Mouse (Mus musculus) lung, adult 2 months (tissue): ENCODE results near the gene Mdh2.

Experiments
- CTCF ChIP-seq: fragments of 200-500 bp; IDR thresholded peaks from 2 replicates; pipeline ENCODE4 v1.5.1; 2011; ENCODE audit warnings: mild to moderate bottlenecking, low read length, control low read depth; ENCODE audit not compliant: insufficient read depth
- POLR2A ChIP-seq: fragments of 200-500 bp; IDR thresholded peaks from 2 replicates; pipeline ENCODE4 v1.6.1; 2011; ENCODE audit warnings: low read depth, mild to moderate bottlenecking, control low read depth, low read length, borderline replicate concordance; ENCODE audit errors: extremely low read depth

- TF ChIP-seq CTCF (no peak), POLR2A (no peak)
These were observed 33.5 kb upstream of the Mdh2 start for GRCm38 (mm10) chr5:135744742-135745141.
